Mouse (Mus musculus): ENCODE data around the gene Thap4. TPM values are rescaled to one million over a fixed set of nuclear protein-coding genes. Genes with fewer than 3 reads are reported as not detected.
"Not testable (repeated sequence)": the region's sequence is repeated elsewhere in the genome, so short reads cannot be mapped to it uniquely, and the experiment has no call there.

The Thap4 gene
- polyA plus RNA-seq, 1 experiment from 2014 or later: 54.8 TPM

DNA sequence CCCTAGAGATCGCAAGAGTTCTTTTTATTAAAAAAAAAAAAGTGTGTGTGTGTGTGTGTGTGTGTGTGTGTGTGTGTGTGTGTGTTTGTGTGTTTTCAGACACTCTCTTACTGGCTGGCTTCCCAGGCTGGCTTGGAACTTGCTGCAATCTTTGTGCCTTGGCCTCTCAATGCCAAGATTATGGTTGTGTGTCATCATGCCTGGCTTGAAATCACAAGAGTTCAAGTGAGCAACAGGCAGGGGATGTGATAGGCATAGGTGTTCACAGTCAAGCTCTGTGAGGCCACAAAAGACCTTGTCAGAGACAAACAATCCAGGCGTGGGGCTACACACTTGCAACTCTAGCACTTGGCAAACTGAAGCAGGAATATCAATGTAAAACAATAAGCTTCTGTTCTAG lies 76.3 kb downstream of the Thap4 start:
- 72% methylated on average over 2 of the region's 2 CpGs for WGBS
- no peaks in the 10 kb centered on the region; the same call in 1 of the 2 replicates for H3K27me3 ChIP-seq (ENCODE audit: control insufficient read depth, insufficient read depth, low read depth, low read length)
- no peaks in the 10 kb centered on the region for H3K9me3 ChIP-seq (replicated peaks; ENCODE audit: control insufficient read depth, low read length, poor library complexity, severe bottlenecking)
- no peaks in the 10 kb centered on the region for H3K4me1 ChIP-seq (ENCODE audit: control insufficient read depth, insufficient read depth, low read length)
- no peak overlapping the region for H3K9ac ChIP-seq (ENCODE audit: low read depth, low read length)
- H3K4me3 ChIP-seq (ENCODE audit: low read depth, low read length): no peak overlapping the region
- ATAC-seq: no peak
- no peak overlapping the region for H3K4me2 ChIP-seq (ENCODE audit: low read length)
- H3K27ac ChIP-seq (ENCODE audit: low read length): no peak overlapping the region
- H3K36me3 ChIP-seq (ENCODE audit: control insufficient read depth, insufficient read depth, low read length): no peaks in the 10 kb centered on the region

DNA sequence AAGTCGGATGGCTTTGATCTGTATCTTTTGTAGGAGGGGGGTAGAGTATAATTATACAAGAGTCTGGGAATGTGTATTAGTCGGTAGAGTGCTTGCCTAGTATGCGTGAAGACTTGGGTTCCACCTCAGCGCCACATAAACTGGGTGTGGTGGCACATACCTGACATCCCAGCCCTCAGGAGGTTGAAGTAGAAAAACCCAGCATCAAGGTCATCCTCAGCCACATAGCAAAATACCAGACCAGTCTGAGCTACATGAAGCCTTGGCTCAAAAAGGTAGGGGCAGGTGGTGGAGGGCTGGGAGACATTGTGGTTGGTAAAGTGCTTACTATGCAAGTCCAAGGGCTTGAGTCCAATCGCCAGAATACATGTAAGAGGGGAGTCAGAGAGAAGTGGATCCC lies 82.0 kb downstream of the Thap4 start:
- ATAC-seq: no peak
- 94% methylated on average over 5 of the region's 5 CpGs for WGBS
- Histone ChIP-seq H3K9ac (ENCODE audit: low read depth, low read length) (no peak overlapping the region), H3K36me3 (ENCODE audit: control insufficient read depth, insufficient read depth, low read length) (no peaks in the 10 kb centered on the region), H3K4me3 (ENCODE audit: low read depth, low read length) (no peak overlapping the region), H3K27me3 (ENCODE audit: control insufficient read depth, insufficient read depth, low read depth, low read length) (no peaks in the 10 kb centered on the region), H3K27ac (ENCODE audit: low read length) (no peak overlapping the region), H3K4me2 (ENCODE audit: low read length) (no peak overlapping the region), H3K4me1 (ENCODE audit: control insufficient read depth, insufficient read depth, low read length) (0 out of 2 replicates have a peak, but pooled peaks cover 4% of the 10 kb centered on the region), H3K9me3 (replicated peaks; ENCODE audit: control insufficient read depth, low read length, poor library complexity, severe bottlenecking) (no peaks in the 10 kb centered on the region)

DNA sequence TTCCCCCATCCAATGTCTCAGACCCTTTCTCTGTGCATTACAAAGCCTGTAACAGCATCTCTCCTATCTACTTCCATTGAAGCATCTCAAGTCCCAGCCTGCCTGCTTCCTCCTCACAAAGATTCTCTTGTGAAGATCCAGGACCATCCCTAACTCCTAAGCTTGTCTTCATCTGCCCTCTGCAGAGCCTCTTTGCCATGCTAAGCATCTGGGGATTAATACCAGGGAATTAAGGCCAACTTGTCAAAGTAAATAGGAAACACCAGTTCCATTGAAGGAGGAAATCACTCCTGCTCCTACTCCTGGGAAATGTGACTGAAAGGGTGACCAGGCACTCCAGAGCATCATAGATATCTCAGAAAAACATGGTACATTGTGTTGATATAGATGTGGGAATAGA lies 84.7 kb downstream of the Thap4 start:
- no peak for ATAC-seq
- no peak overlapping the region for H3K4me2 ChIP-seq (ENCODE audit: low read length)
- no peak overlapping the region for H3K4me3 ChIP-seq (ENCODE audit: low read depth, low read length)
- no peak overlapping the region for H3K27ac ChIP-seq (ENCODE audit: low read length)
- H3K9me3 ChIP-seq (replicated peaks; ENCODE audit: control insufficient read depth, low read length, poor library complexity, severe bottlenecking): no peaks in the 10 kb centered on the region
- H3K9ac ChIP-seq (ENCODE audit: low read depth, low read length): no peak overlapping the region
- H3K36me3 ChIP-seq (ENCODE audit: control insufficient read depth, insufficient read depth, low read length): no peaks in the 10 kb centered on the region
- 0 out of 2 replicates have a peak, but pooled peaks cover 4% of the 10 kb centered on the region for H3K4me1 ChIP-seq (ENCODE audit: control insufficient read depth, insufficient read depth, low read length)
- no peaks in the 10 kb centered on the region for H3K27me3 ChIP-seq (ENCODE audit: control insufficient read depth, insufficient read depth, low read depth, low read length)

DNA sequence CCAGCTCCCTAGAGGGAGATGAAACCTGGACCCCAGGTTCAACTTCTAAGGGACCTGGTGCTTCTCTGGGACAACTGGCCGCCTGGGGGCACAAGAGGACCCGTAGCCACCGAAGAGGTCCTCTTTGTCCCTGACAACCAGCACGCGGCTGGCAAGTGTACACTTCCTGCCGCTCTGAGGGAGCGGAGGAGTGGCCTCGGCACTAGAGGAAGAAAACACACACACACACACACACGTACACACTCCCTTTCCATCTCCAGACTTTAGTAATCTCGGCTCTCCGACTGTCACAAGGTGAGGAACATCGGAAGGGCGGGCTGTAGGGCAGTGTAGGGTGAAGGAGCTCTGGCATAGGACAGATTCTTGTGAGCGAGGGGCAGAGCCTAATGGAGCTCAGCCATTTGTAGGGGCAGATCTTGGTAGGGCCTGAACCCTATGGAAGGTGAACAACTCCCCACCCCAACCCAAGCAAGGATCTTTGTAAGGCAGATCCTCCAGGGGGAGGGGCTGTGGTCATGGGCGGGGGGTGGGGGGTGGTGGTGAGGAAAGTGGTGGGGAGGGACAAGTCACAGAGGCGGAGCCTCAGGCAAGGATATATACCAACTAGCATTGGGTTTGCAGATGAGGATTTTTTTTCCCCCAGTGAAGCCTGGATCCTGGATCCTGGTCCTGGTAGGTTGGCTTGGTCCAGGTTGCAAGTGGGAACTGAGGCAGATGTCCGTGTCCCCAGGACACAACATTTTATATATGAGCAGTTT lies 85.7 kb downstream of the Thap4 start:
- no peaks in the 10 kb centered on the region for H3K9me3 ChIP-seq (replicated peaks; ENCODE audit: control insufficient read depth, low read length, poor library complexity, severe bottlenecking)
- no peaks in the 10 kb centered on the region for H3K36me3 ChIP-seq (ENCODE audit: control insufficient read depth, insufficient read depth, low read length)
- H3K27me3 ChIP-seq (ENCODE audit: control insufficient read depth, insufficient read depth, low read depth, low read length): no peaks in the 10 kb centered on the region
- peak overlapping the region; percentile 77 for H3K27ac ChIP-seq (ENCODE audit: low read length)
- WGBS: 10% methylated on average over 17 of the region's 17 CpGs
- H3K4me3 ChIP-seq (ENCODE audit: low read depth, low read length): peak overlapping the region; percentile 38
- ATAC-seq: peak; percentile 90
- H3K4me2 ChIP-seq (ENCODE audit: low read length): peak overlapping the region; percentile 68
- H3K9ac ChIP-seq (ENCODE audit: low read depth, low read length): peak overlapping the region; percentile 63
- 0 out of 2 replicates have a peak, but pooled peaks cover 4% of the 10 kb centered on the region for H3K4me1 ChIP-seq (ENCODE audit: control insufficient read depth, insufficient read depth, low read length)

DNA sequence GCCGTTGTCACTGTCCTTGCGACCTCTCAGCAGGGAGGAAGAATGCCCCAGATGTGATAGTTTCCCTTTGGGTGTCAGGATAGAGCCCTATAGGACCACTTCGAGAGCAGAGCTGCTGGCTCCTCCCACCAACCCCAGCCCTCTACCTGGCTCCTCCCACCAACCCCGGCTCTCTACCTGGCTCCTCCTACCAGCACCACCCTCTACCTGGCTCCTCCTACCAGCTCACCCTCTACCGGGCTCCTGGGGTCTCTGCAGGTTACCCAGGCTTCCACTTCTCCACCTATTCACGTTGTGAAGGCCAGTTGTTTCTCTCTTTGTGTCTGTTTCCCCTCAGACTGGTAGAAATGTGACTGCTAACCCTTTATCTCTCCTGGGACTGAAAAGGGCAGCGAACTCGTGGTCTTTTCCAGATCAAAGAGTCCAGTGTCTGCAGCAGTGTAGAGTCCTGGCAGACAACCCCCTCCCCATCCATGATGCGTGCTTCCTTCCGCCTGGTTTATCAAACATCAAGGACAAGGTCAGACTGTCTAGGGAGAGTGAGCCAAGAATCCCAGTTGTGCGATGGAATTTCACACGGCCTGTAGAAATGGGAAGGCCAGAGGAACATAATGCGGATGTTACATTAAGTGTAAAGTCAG lies 86.8 kb downstream of the Thap4 start:
- no peak overlapping the region for H3K4me2 ChIP-seq (ENCODE audit: low read length)
- 31% methylated on average over 13 of the region's 13 CpGs for WGBS
- H3K4me1 ChIP-seq (ENCODE audit: control insufficient read depth, insufficient read depth, low read length): 0 out of 2 replicates have a peak, but pooled peaks cover 4% of the 10 kb centered on the region
- peak; percentile 44; the same call in 1 of the 2 replicates for ATAC-seq
- H3K27me3 ChIP-seq (ENCODE audit: control insufficient read depth, insufficient read depth, low read depth, low read length): no peaks in the 10 kb centered on the region
- H3K9me3 ChIP-seq (replicated peaks; ENCODE audit: control insufficient read depth, low read length, poor library complexity, severe bottlenecking): no peaks in the 10 kb centered on the region
- no peak overlapping the region for H3K9ac ChIP-seq (ENCODE audit: low read depth, low read length)
- no peaks in the 10 kb centered on the region for H3K36me3 ChIP-seq (ENCODE audit: control insufficient read depth, insufficient read depth, low read length)
- H3K27ac ChIP-seq (ENCODE audit: low read length): no peak overlapping the region
- H3K4me3 ChIP-seq (ENCODE audit: low read depth, low read length): no peak overlapping the region

DNA sequence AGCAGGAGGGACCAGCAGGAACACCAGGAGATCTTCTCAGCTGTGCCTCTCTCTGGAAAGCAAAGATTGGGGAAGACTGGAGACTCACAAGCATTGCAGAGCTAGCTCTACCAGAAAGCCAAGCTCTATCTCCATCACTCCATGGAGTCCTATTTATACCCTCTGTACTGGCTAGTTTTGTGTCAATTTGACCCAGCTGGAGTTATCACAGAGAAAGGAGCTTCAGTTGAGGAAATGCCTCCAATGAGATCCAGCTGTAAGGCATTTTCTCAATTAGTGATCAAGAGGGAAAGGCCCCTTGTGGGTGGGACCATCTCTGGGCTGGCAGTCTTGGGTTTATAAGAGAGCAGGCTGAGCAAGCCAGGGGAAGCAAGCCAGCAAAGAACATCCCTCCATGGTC lies 96.1 kb downstream of the Thap4 start, which contains the start of gene Stk25:
TSS of gene Stk25 (minus strand) at position 101 of the 400 bp plus-strand sequence.
- ATAC-seq; H3K36me3 ChIP-seq (ENCODE audit: control insufficient read depth, insufficient read depth, low read length); H3K4me1 ChIP-seq (ENCODE audit: control insufficient read depth, insufficient read depth, low read length); H3K9me3 ChIP-seq (replicated peaks; ENCODE audit: control insufficient read depth, low read length, poor library complexity, severe bottlenecking); H3K27ac ChIP-seq (ENCODE audit: low read length); H3K4me3 ChIP-seq (ENCODE audit: low read depth, low read length); H3K4me2 ChIP-seq (ENCODE audit: low read length); H3K9ac ChIP-seq (ENCODE audit: low read depth, low read length); H3K27me3 ChIP-seq (ENCODE audit: control insufficient read depth, insufficient read depth, low read depth, low read length): not testable (repeated sequence)

DNA sequence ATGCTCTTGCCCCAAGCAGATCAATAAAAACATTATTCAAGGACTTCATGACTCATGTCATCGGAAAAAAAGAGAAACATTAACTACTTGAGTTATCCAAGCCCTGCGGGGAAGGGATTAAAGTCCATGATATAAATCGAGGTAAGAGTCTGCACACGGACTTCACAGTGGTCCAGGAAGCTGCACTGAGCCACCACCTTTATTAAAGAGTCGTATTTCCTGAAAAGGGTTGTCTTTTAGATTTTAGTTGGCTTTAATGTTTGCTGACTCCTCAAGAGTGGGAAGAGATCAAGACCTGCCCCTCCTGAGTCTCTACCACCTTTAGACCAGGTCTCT lies 97.7 kb downstream of the Thap4 start:
- Histone ChIP-seq H3K36me3 (ENCODE audit: control insufficient read depth, insufficient read depth, low read length) (no peaks in the 10 kb centered on the region), H3K9ac (ENCODE audit: low read depth, low read length) (no peak overlapping the region), H3K4me3 (ENCODE audit: low read depth, low read length) (no peak overlapping the region), H3K27ac (ENCODE audit: low read length) (no peak overlapping the region), H3K9me3 (replicated peaks; ENCODE audit: control insufficient read depth, low read length, poor library complexity, severe bottlenecking) (no peaks in the 10 kb centered on the region), H3K27me3 (ENCODE audit: control insufficient read depth, insufficient read depth, low read depth, low read length) (no peaks in the 10 kb centered on the region), H3K4me1 (ENCODE audit: control insufficient read depth, insufficient read depth, low read length) (no peaks in the 10 kb centered on the region), H3K4me2 (ENCODE audit: low read length) (no peak overlapping the region)
- ATAC-seq: no peak
- WGBS: 88% methylated on average over 5 of the region's 5 CpGs

DNA sequence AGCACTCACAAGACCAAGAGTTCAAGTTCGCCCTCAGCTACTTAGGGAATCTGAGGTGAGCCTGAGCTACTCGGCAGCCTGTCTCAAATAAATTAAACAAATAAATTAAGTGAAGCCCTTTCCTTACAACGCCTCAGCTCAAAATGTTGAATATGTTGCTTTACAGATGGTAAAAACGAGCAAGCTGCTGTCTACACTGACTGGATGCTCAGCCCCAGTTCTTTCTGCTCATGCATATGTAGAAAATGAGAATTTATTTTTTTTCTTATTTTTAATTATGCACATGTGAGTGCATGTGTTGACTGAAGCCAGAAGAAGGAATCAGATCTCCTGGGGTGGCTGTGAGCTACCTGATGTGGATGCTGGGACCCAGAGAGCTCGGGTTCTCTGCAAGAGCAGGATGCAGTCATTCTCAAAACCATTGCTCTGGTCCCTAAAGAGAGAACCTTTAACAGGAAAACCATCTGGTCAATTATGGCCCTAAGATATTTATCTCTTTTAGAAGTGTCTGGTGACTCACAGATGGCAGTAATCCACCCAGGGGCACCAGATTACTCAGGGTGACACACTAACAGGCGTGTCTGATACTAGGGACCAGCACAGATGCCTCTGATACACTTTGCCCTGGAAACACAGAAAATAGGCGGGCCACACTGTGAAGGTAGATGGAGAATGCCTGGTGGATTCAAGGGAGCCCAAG lies 98.2 kb downstream of the Thap4 start:
- Histone ChIP-seq H3K27ac (ENCODE audit: low read length) (no peak overlapping the region), H3K4me2 (ENCODE audit: low read length) (no peak overlapping the region), H3K4me3 (ENCODE audit: low read depth, low read length) (no peak overlapping the region), H3K27me3 (ENCODE audit: control insufficient read depth, insufficient read depth, low read depth, low read length) (no peaks in the 10 kb centered on the region), H3K36me3 (ENCODE audit: control insufficient read depth, insufficient read depth, low read length) (no peaks in the 10 kb centered on the region), H3K4me1 (ENCODE audit: control insufficient read depth, insufficient read depth, low read length) (no peaks in the 10 kb centered on the region), H3K9me3 (replicated peaks; ENCODE audit: control insufficient read depth, low read length, poor library complexity, severe bottlenecking) (peaks cover 3% of the 10 kb centered on the region; the same call in 1 of the 2 replicates), H3K9ac (ENCODE audit: low read depth, low read length) (no peak overlapping the region)
- WGBS: 76% methylated on average over 7 of the region's 7 CpGs
- no peak for ATAC-seq

DNA sequence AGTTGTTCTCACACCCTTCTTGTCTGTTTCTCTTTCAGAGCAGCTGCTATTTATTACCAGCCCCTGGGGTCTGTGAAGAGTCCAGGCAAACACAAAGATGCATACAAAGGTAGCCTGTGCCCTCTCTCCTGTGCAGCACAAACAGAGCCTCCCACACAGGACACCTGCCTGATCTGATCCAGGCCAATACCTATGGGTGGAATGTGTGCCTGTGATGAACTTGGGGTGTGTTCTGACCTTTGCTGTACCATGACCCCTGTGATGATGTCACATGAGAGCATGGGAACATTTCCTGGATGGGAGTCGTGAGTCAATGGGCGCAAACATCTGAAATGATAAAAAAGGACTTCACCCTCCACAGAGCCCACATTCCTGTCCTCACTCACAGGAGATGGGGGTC lies 99.9 kb downstream of the Thap4 start:
- H3K4me1 ChIP-seq (ENCODE audit: control insufficient read depth, insufficient read depth, low read length): no peaks in the 10 kb centered on the region
- no peaks in the 10 kb centered on the region for H3K36me3 ChIP-seq (ENCODE audit: control insufficient read depth, insufficient read depth, low read length)
- H3K27me3 ChIP-seq (ENCODE audit: control insufficient read depth, insufficient read depth, low read depth, low read length): no peaks in the 10 kb centered on the region
- H3K9ac ChIP-seq (ENCODE audit: low read depth, low read length): no peak overlapping the region
- H3K4me3 ChIP-seq (ENCODE audit: low read depth, low read length): no peak overlapping the region
- 80% methylated on average over 2 of the region's 2 CpGs for WGBS
- H3K4me2 ChIP-seq (ENCODE audit: low read length): no peak overlapping the region
- no peak for ATAC-seq
- peaks cover 3% of the 10 kb centered on the region; the same call in 1 of the 2 replicates for H3K9me3 ChIP-seq (replicated peaks; ENCODE audit: control insufficient read depth, low read length, poor library complexity, severe bottlenecking)
- H3K27ac ChIP-seq (ENCODE audit: low read length): no peak overlapping the region

Measured in midbrain, embryonic 16.5 days (tissue).